Mouse (Mus musculus) erythroblast, embryonic 14.5 days (primary cell): Measurements from ENCODE around the gene Lsm12.

Experiments used
- GATA1 ChIP-seq: IDR thresholded peaks from 2 replicates; pipeline ENCODE4 v1.6.1; 2012; ENCODE audit warnings: low read length, inconsistent platforms, mixed read lengths
- TAL1 ChIP-seq: IDR thresholded peaks from 3 replicates; pipeline ENCODE4 v1.6.1; 2012; ENCODE audit warnings: low read length, inconsistent platforms, mixed read lengths

- TF ChIP-seq GATA1: no peak
- TF ChIP-seq TAL1: no peak
Observed at GRCm38 (mm10) chr11:102201408-102201821, 16.3 kb upstream of the Lsm12 start.
